Mouse (Mus musculus) CH12.LX (cell line): ENCODE results near the gene Dapk3. TPM values are rescaled to one million over a fixed set of nuclear protein-coding genes. Genes with fewer than 3 reads are reported as not detected.

Experiments used
- DNase-seq: peaks from one replicate; pipeline ENCODE4 v3.0.0-alpha.2; 2013; ENCODE audit errors: extremely low read depth
- H3K27ac ChIP-seq: 2 replicates; pipeline ENCODE4 v1.5.1; 2012; ENCODE audit warnings: low read depth, mild to moderate bottlenecking, control low read depth, moderate library complexity; ENCODE audit not compliant: insufficient read depth
- H3K27me3 ChIP-seq: replicated peaks from 2 replicates; pipeline ENCODE3; 2012; ENCODE audit warnings: inconsistent platforms
- H3K36me3 ChIP-seq, 2 experiments: replicated peaks in 1 of 2; 2 replicates each; pipeline versions ENCODE3 to v1.6.1; 2012; ENCODE audit warnings: inconsistent platforms in 1 of 2, low read length in 1 of 2, mild to moderate bottlenecking in 1 of 2, mixed read lengths in 1 of 2, moderate library complexity in 1 of 2; ENCODE audit not compliant: control insufficient read depth in 1 of 2, insufficient read depth in 1 of 2
- H3K4me1 ChIP-seq, 2 experiments: 2 replicates each; pipeline ENCODE4 v1.6.1; 2012; ENCODE audit warnings: inconsistent platforms in 1 of 2, moderate library complexity in 1 of 2; ENCODE audit not compliant: insufficient read depth in 2 of 2, control insufficient read depth in 1 of 2
- H3K4me2 ChIP-seq: 2 replicates; pipeline ENCODE4 v1.6.1; 2012; ENCODE audit warnings: low read depth, mild to moderate bottlenecking, control low read depth; ENCODE audit not compliant: poor library complexity, insufficient read depth, severe bottlenecking
- H3K4me3 ChIP-seq, 3 experiments: fragments of 150-350 bp in 1 of 3; sonication (generic) in 1 of 3; replicated peaks in 1 of 3; 2 replicates each; pipeline versions ENCODE3 to v1.5.1; 2011 to 2012; ENCODE audit warnings: low read depth in 2 of 3, low read length in 2 of 3, mild to moderate bottlenecking in 2 of 3, moderate library complexity in 2 of 3, control low read depth in 1 of 3, improper control_type of control experiment in 1 of 3, inconsistent platforms in 1 of 3, mixed read lengths in 1 of 3; ENCODE audit not compliant: poor library complexity in 1 of 3
- H3K79me2 ChIP-seq: replicated peaks from 2 replicates; pipeline ENCODE4 v1.6.1; 2012; ENCODE audit warnings: mild to moderate bottlenecking, moderate library complexity; ENCODE audit not compliant: control insufficient read depth, poor library complexity, insufficient read depth, severe bottlenecking; ENCODE audit errors: extremely low read depth
- H3K9ac ChIP-seq: 2 replicates; pipeline ENCODE4 v1.6.1; 2012; ENCODE audit warnings: low read depth, mild to moderate bottlenecking, control low read depth, moderate library complexity; ENCODE audit not compliant: insufficient read depth
- H3K9me3 ChIP-seq: replicated peaks from 2 replicates; pipeline ENCODE3; 2012; ENCODE audit warnings: low read length, inconsistent platforms, mixed read lengths
- BHLHE40 ChIP-seq: IDR thresholded peaks from 2 replicates; pipeline ENCODE4 v1.6.1; 2011; ENCODE audit warnings: mild to moderate bottlenecking, low read depth, low read length, improper control_type of control experiment
- CHD1 ChIP-seq: IDR thresholded peaks from 2 replicates; pipeline ENCODE4 v1.6.1; 2012; ENCODE audit warnings: low read depth, low read length, improper control_type of control experiment, inconsistent platforms
- CHD2 ChIP-seq: IDR thresholded peaks from 2 replicates; pipeline ENCODE4 v1.6.1; 2011; ENCODE audit warnings: low read length, improper control_type of control experiment
- CTCF ChIP-seq, 2 experiments: IDR thresholded peaks in 1 of 2; conservative IDR thresholded peaks in 1 of 2; 2 replicates each; pipeline ENCODE4 v1.5.1; 2011 to 2012; ENCODE audit warnings: low read depth in 2 of 2, low read length in 2 of 2, improper control_type of control experiment in 1 of 2, inconsistent platforms in 1 of 2, mild to moderate bottlenecking in 1 of 2, moderate library complexity in 1 of 2
- ELF1 ChIP-seq: IDR thresholded peaks from 2 replicates; pipeline ENCODE4 v1.6.1; 2014; ENCODE audit warnings: low read depth, mild to moderate bottlenecking, inconsistent platforms, low read length, improper control_type of control experiment
- GABPA ChIP-seq: IDR thresholded peaks from 2 replicates; pipeline ENCODE4 v1.6.1; 2012; ENCODE audit warnings: low read depth, low read length, improper control_type of control experiment, inconsistent platforms; ENCODE audit not compliant: insufficient replicate concordance
- HCFC1 ChIP-seq: IDR thresholded peaks from 2 replicates; pipeline ENCODE4 v1.6.1; 2012; ENCODE audit warnings: low read depth, mild to moderate bottlenecking, inconsistent platforms, low read length, improper control_type of control experiment
- IRF4 ChIP-seq: IDR thresholded peaks from 2 replicates; pipeline ENCODE4 v1.6.1; 2014; ENCODE audit warnings: low read depth, mild to moderate bottlenecking, inconsistent platforms, low read length, improper control_type of control experiment
- JUN ChIP-seq: IDR thresholded peaks from 2 replicates; pipeline ENCODE4 v1.6.1; 2011; ENCODE audit warnings: low read depth, mild to moderate bottlenecking, low read length, improper control_type of control experiment, moderate library complexity; ENCODE audit not compliant: insufficient read depth
- JUND ChIP-seq: conservative IDR thresholded peaks from 2 replicates; pipeline ENCODE4 v1.6.1; 2011; ENCODE audit warnings: low read depth, low read length, improper control_type of control experiment
- KAT2A ChIP-seq: IDR thresholded peaks from 2 replicates; pipeline ENCODE4 v1.6.1; 2012; ENCODE audit warnings: low read length, improper control_type of control experiment, inconsistent platforms; ENCODE audit not compliant: insufficient replicate concordance
- MAX ChIP-seq: IDR thresholded peaks from 2 replicates; pipeline ENCODE4 v1.6.1; 2011; ENCODE audit warnings: low read length, improper control_type of control experiment
- MAZ ChIP-seq: IDR thresholded peaks from 2 replicates; pipeline ENCODE4 v1.6.1; 2012; ENCODE audit warnings: low read depth, mild to moderate bottlenecking, inconsistent platforms, low read length, improper control_type of control experiment, moderate library complexity
- MEF2A ChIP-seq: IDR thresholded peaks from 2 replicates; pipeline ENCODE4 v1.6.1; 2014; ENCODE audit warnings: low read depth, mild to moderate bottlenecking, inconsistent platforms, low read length, improper control_type of control experiment, borderline replicate concordance
- MXI1 ChIP-seq: IDR thresholded peaks from 2 replicates; pipeline ENCODE4 v1.6.1; 2011; ENCODE audit warnings: mild to moderate bottlenecking, low read depth, low read length, improper control_type of control experiment
- MYC ChIP-seq: IDR thresholded peaks from 2 replicates; pipeline ENCODE4 v1.6.1; 2011; ENCODE audit warnings: low read depth, mild to moderate bottlenecking, improper control_type of control experiment, low read length
- NELFE ChIP-seq: IDR thresholded peaks from 2 replicates; pipeline ENCODE4 v1.6.1; 2011; ENCODE audit warnings: low read depth, low read length, improper control_type of control experiment
- NRF1 ChIP-seq: IDR thresholded peaks from 2 replicates; pipeline ENCODE4 v1.6.1; 2014; ENCODE audit warnings: low read depth, mild to moderate bottlenecking, inconsistent platforms, low read length, improper control_type of control experiment, moderate library complexity
- POLR2A ChIP-seq: IDR thresholded peaks from 2 replicates; pipeline ENCODE4 v1.6.1; 2011; ENCODE audit warnings: low read depth, mild to moderate bottlenecking, improper control_type of control experiment, low read length
- POLR2AphosphoS2 ChIP-seq: IDR thresholded peaks from 2 replicates; pipeline ENCODE4 v1.6.1; 2011; ENCODE audit warnings: low read depth, low read length, improper control_type of control experiment
- RCOR1 ChIP-seq: conservative IDR thresholded peaks from 2 replicates; pipeline ENCODE4 v1.6.1; 2012; ENCODE audit warnings: low read depth, mild to moderate bottlenecking, inconsistent platforms, low read length, improper control_type of control experiment
- SIN3A ChIP-seq: IDR thresholded peaks from 2 replicates; pipeline ENCODE4 v1.6.1; 2012; ENCODE audit warnings: low read length, improper control_type of control experiment, inconsistent platforms
- TBP ChIP-seq: conservative IDR thresholded peaks from 2 replicates; pipeline ENCODE4 v1.6.1; 2011; ENCODE audit warnings: low read depth, low read length, improper control_type of control experiment
- TCF12 ChIP-seq: IDR thresholded peaks from 2 replicates; pipeline ENCODE4 v1.6.1; 2014; ENCODE audit warnings: low read depth, mild to moderate bottlenecking, inconsistent platforms, low read length, improper control_type of control experiment
- UBTF ChIP-seq: IDR thresholded peaks from 2 replicates; pipeline ENCODE4 v1.6.1; 2012; ENCODE audit warnings: low read depth, mild to moderate bottlenecking, inconsistent platforms, low read length, improper control_type of control experiment, moderate library complexity
- USF1 ChIP-seq: IDR thresholded peaks from 2 replicates; pipeline ENCODE4 v1.6.1; 2014; ENCODE audit warnings: low read depth, mild to moderate bottlenecking, inconsistent platforms, low read length, improper control_type of control experiment
- USF2 ChIP-seq: conservative IDR thresholded peaks from 2 replicates; pipeline ENCODE4 v1.6.1; 2011; ENCODE audit warnings: low read depth, low read length, improper control_type of control experiment
- ZKSCAN1 ChIP-seq: IDR thresholded peaks from 2 replicates; pipeline ENCODE4 v1.6.1; 2012; ENCODE audit warnings: low read depth, inconsistent platforms, low read length, improper control_type of control experiment, borderline replicate concordance
- ZMIZ1 ChIP-seq: IDR thresholded peaks from 2 replicates; pipeline ENCODE4 v1.6.1; 2012; ENCODE audit warnings: low read depth, mild to moderate bottlenecking, inconsistent platforms, low read length, improper control_type of control experiment
- ZNF384 ChIP-seq: IDR thresholded peaks from 2 replicates; pipeline ENCODE4 v1.6.1; 2012; ENCODE audit warnings: low read depth, low read length, improper control_type of control experiment, inconsistent platforms
- dilution Hi-C: fragments of 300-500 bp; cut with MboI; formaldehyde crosslinking; loops from 2 replicates; pipeline ENCODE4 v1.14.3; 2020; ENCODE audit warnings: low sequenced_read_pairs; ENCODE audit not compliant: extremely low pct_unique_long_range_greater_than_20kb, extremely low pct_ligation_motif_present
- in situ Hi-C: fragments of 300-500 bp; cut with MboI; formaldehyde crosslinking; loops from 3 replicates; pipeline ENCODE4 v1.14.3; 2019; ENCODE audit warnings: low sequenced_read_pairs, low pct_ligation_motif_present, low pct_unique_long_range_greater_than_20kb, mixed read lengths
- polyA plus RNA-seq: library from polyadenylated mRNA; unstranded; fragments of >175 nt; gene quantifications from 2 replicates; pipeline ENCODE4 v1.2.1, GENCODE M21; 2012; ENCODE audit warnings: low read depth; ENCODE audit not compliant: insufficient read length
- total RNA-seq, 2 experiments: library from RNA; depleted of rRNA; stranded (reverse); fragments of 300-350 nt in 1 of 2; fragments of >200 nt in 1 of 2; gene quantifications; 2 replicates each; pipeline ENCODE4 v1.2.3; 2012 to 2014

The Dapk3 gene
- total RNA-seq (2012; rRNA removed) = 43.9 and 46.2 TPM in 2 replicates
- 25.4 and 27.5 TPM in 2 replicates for total RNA-seq (2014; rRNA removed)
- 39.5 and 44.5 TPM in 2 replicates for polyA plus RNA-seq

- no peaks in the 10 kb centered on the region for H3K27me3 ChIP-seq
- dilution Hi-C loops (no loop called here), in situ Hi-C loops (no loop called here)
- H3K79me2 ChIP-seq = peaks cover 30% of the 10 kb centered on the region
- H3K4me2 ChIP-seq = peak within 1 kb of the TSS; percentile 24
- H3K4me1 ChIP-seq = peaks cover 22 to 49% of the 10 kb centered on the region in 2 experiments
- peak; percentile 100 for DNase-seq
- H3K4me3 ChIP-seq = peak within 1 kb of the TSS; percentile 60 to 77 (median 66)
- H3K9me3 ChIP-seq = no peaks in the 10 kb centered on the region
- peaks cover 69 to 81% of the 10 kb centered on the region in 2 experiments for H3K36me3 ChIP-seq
- H3K9ac ChIP-seq = peak within 1 kb of the TSS; percentile 64
- peak within 1 kb of the TSS; percentile 85 for H3K27ac ChIP-seq
- TF ChIP-seq JUN = peak; percentile 89
- TF ChIP-seq KAT2A = peak; percentile 73; the same call in 1 of the 2 replicates
- TF ChIP-seq HCFC1 = peak; percentile 86
- TF ChIP-seq NRF1 = peak; percentile 87
- TF ChIP-seq CHD2 = peak; percentile 97
- no peak for TF ChIP-seq CHD1
- TF ChIP-seq UBTF = no peak
- TF ChIP-seq POLR2AphosphoS2 = peak; percentile 100
- peak; percentile 95 for TF ChIP-seq JUND
- TF ChIP-seq MEF2A = peak; percentile 73
- no peak for TF ChIP-seq CTCF (conservative IDR thresholded peaks at IDR 0.05 in 1 of 2, IDR thresholded peaks at IDR 0.05 in 1 of 2; ENCODE audit: low read depth in 2 of 2, low read length in 2 of 2)
- TF ChIP-seq IRF4 = peak; percentile 41; the same call in 1 of the 2 replicates
- TF ChIP-seq MXI1 = peak; percentile 24
- peak; percentile 62; the same call in 1 of the 2 replicates for TF ChIP-seq NELFE
- TF ChIP-seq MAZ = peak; percentile 78; the same call in 1 of the 2 replicates
- TF ChIP-seq USF2 = peak; percentile 67; the same call in 1 of the 2 replicates
- 0 out of 2 replicates have a peak, but pooled peaks have one; percentile 42 for TF ChIP-seq RCOR1
- peak; percentile 91 for TF ChIP-seq POLR2A
- TF ChIP-seq MAX = peak; percentile 46
- TF ChIP-seq ELF1 = peak; percentile 96
- peak; percentile 64 for TF ChIP-seq MYC
- peak; percentile 5; the same call in 1 of the 2 replicates for TF ChIP-seq GABPA
- TF ChIP-seq TCF12 = peak; percentile 56; the same call in 1 of the 2 replicates
- TF ChIP-seq TBP = no peak
- no peak for TF ChIP-seq USF1
- TF ChIP-seq ZMIZ1 = peak; percentile 99
- TF ChIP-seq BHLHE40 = 0 out of 2 replicates have a peak, but pooled peaks have one; percentile 40
- peak; percentile 30; the same call in 1 of the 2 replicates for TF ChIP-seq ZKSCAN1
- no peak for TF ChIP-seq ZNF384
- TF ChIP-seq SIN3A = peak; percentile 53; the same call in 1 of the 2 replicates
These were observed at the start of gene Dapk3 for GRCm38 (mm10) chr10:81182336-81183333. Dapk3 (plus strand) TSS chr10:81183005.
